10 mouse cellular contexts compared by ENCODE assay signal in genomic region chr10:34198061-34198460, GRCm38 (mm10). TPM values are rescaled to one million over a fixed set of nuclear protein-coding genes. Genes with fewer than 3 reads are reported as not detected.
DNase-seq lines count a peak whose midpoint lies in the region; ATAC-seq and TF ChIP-seq lines count a peak whose summit lies in the region.
"Had no signal": no experiment of that assay in that cellular context is flagged by ENCODE, and none has a peak within 500 bp of the region (broad histone marks: within the 10 kb centered on the region; RNA-seq: fewer than 3 reads in every experiment).

No protein-coding gene starts in this region.

- H3K9ac ChIP-seq in hindbrain, postnatal 0 days (replicated peaks; ENCODE audit: low read length) = no peak overlapping the region
- no peak overlapping the region for H3K9ac ChIP-seq in forebrain, embryonic 13.5 days
- H3K9ac ChIP-seq: embryonic facial prominence, embryonic 13.5 days; hindbrain, embryonic 14.5 days had no signal

- H3K27ac ChIP-seq in spleen, adult 2 months (ENCODE audit: insufficient read depth, low read length) = peak overlapping the region; percentile 50
- H3K27ac ChIP-seq in hindbrain, postnatal 0 days = no peak overlapping the region
- no peak overlapping the region for H3K27ac ChIP-seq in forebrain, embryonic 13.5 days
- H3K27ac ChIP-seq: embryonic facial prominence, embryonic 13.5 days; hindbrain, embryonic 14.5 days had no signal

- peak in 1 of 2 experiments; percentile 17 for DNase-seq in spleen, adult 2 months (ENCODE audit: low read depth in 1 of 2, low spot score in 2 of 2)
- no peak for DNase-seq in spleen, postnatal 14 days (ENCODE audit: low spot score in 2 of 2)
- peak; percentile 2 for DNase-seq in heart, postnatal 25 days (ENCODE audit: low spot score)
- DNase-seq in liver = peak; percentile 19
- peak; percentile 29 for DNase-seq in splenic B cell, adult 2 months (ENCODE audit: low read depth, low spot score)
- DNase-seq in hindbrain, postnatal 0 days (ENCODE audit: low spot score) = no peak
- DNase-seq in right cerebral cortex, postnatal 4 days = no peak

- no peaks in the 10 kb centered on the region for H3K9me3 ChIP-seq in hindbrain, postnatal 0 days (ENCODE audit: low read length)
- H3K9me3 ChIP-seq in forebrain, embryonic 13.5 days (replicated peaks) = no peaks in the 10 kb centered on the region
- H3K9me3 ChIP-seq: embryonic facial prominence, embryonic 13.5 days had no signal

- TF ChIP-seq CTCF in spleen, adult 2 months (IDR thresholded peaks at IDR 0.05; ENCODE audit: extremely low read depth, insufficient read depth, insufficient read length, insufficient replicate concordance) = no peak
- TF ChIP-seq CTCF in hindbrain, postnatal 0 days (IDR thresholded peaks at IDR 0.05; ENCODE audit: low read depth) = no peak

- intact Hi-C loops in heart, postnatal 25 days (cut with DNase I) = no loop called here

- H3K36me3 ChIP-seq in spleen, adult 2 months (ENCODE audit: control insufficient read depth, insufficient read depth, low read length) = no peaks in the 10 kb centered on the region
- no peaks in the 10 kb centered on the region for H3K36me3 ChIP-seq in splenic B cell, adult 2 months (ENCODE audit: control insufficient read depth, insufficient read depth, low read length, poor library complexity, severe bottlenecking)
- H3K36me3 ChIP-seq in hindbrain, postnatal 0 days (ENCODE audit: insufficient read depth, low read length) = no peaks in the 10 kb centered on the region
- no peaks in the 10 kb centered on the region for H3K36me3 ChIP-seq in forebrain, embryonic 13.5 days (ENCODE audit: poor library complexity, severe bottlenecking)
- H3K36me3 ChIP-seq: embryonic facial prominence, embryonic 13.5 days had no signal

- TF ChIP-seq POLR2A in spleen, adult 2 months (IDR thresholded peaks at IDR 0.05; ENCODE audit: low read depth, low read length) = no peak

- H3K27me3 ChIP-seq in spleen, adult 2 months (ENCODE audit: control insufficient read depth, insufficient read depth, low read length) = no peaks in the 10 kb centered on the region
- no peaks in the 10 kb centered on the region for H3K27me3 ChIP-seq in splenic B cell, adult 2 months (ENCODE audit: control insufficient read depth, insufficient read depth, low read length, poor library complexity, severe bottlenecking)
- H3K27me3 ChIP-seq in hindbrain, postnatal 0 days (ENCODE audit: insufficient read depth, low read length) = no peaks in the 10 kb centered on the region
- H3K27me3 ChIP-seq in forebrain, embryonic 13.5 days = no peaks in the 10 kb centered on the region
- H3K27me3 ChIP-seq: embryonic facial prominence, embryonic 13.5 days had no signal

- H3K4me3 ChIP-seq in spleen, adult 2 months (ENCODE audit: extremely low read depth, insufficient read depth, insufficient read length) = no peak overlapping the region
- no peak overlapping the region for H3K4me3 ChIP-seq in hindbrain, postnatal 0 days (ENCODE audit: low read length)
- no peak overlapping the region for H3K4me3 ChIP-seq in forebrain, embryonic 13.5 days
- H3K4me3 ChIP-seq: embryonic facial prominence, embryonic 13.5 days had no signal

- ATAC-seq in hindbrain, postnatal 0 days = no peak
- no peak for ATAC-seq in forebrain, embryonic 13.5 days

- no peak overlapping the region for H3K4me2 ChIP-seq in hindbrain, postnatal 0 days (ENCODE audit: low read depth, low read length)
- no peak overlapping the region for H3K4me2 ChIP-seq in forebrain, embryonic 13.5 days
- H3K4me2 ChIP-seq: embryonic facial prominence, embryonic 13.5 days; hindbrain, embryonic 14.5 days had no signal

- H3K4me1 ChIP-seq in spleen, adult 2 months (ENCODE audit: control insufficient read depth, insufficient read depth, insufficient read length) = peaks cover 13% of the 10 kb centered on the region; the same call in 1 of the 2 replicates
- H3K4me1 ChIP-seq in hindbrain, postnatal 0 days (ENCODE audit: insufficient read depth, low read length) = no peaks in the 10 kb centered on the region
- no peaks in the 10 kb centered on the region for H3K4me1 ChIP-seq in forebrain, embryonic 13.5 days

- WGBS in spleen, adult 2 months = 4% methylated on average over 3 of the region's 3 CpGs
- 60% methylated on average over 3 of the region's 3 CpGs for WGBS in hindbrain, postnatal 0 days
- WGBS in forebrain, embryonic 13.5 days = 59% methylated on average over 3 of the region's 3 CpGs

RNA-seq across cellular contexts. Expression of gene Dse, which starts 9.5 kb away (rescaled TPM):
- polyA plus RNA-seq in spleen, adult 2 months (2012; rRNA removed) = 12.0 and 12.9 TPM in 2 replicates
- 1 to 10 TPM; 5.7 to 5.8 TPM for total RNA-seq in heart, postnatal 25 days (2021)
- 21.0 and 24.0 TPM in 2 replicates for total RNA-seq in hindbrain, postnatal 0 days (2014; rRNA removed)
- polyA plus RNA-seq in hindbrain, postnatal 0 days (2015; fragmentation: Nextera tagmentation; extraction: Ambion mirVana) = 5.4 and 5.6 TPM in 2 replicates
- polyA plus RNA-seq in forebrain, embryonic 13.5 days (2015; fragmentation: Nextera tagmentation; extraction: Ambion mirVana) = 4.6 and 4.9 TPM in 2 replicates

Comparison
In these comparisons a context has a peak if more than half of its experiments do, and no peak if none do; other contexts are left out.
1. DNase-seq: peak in heart, postnatal 25 days (single experiment), liver (single experiment) and splenic B cell, adult 2 months (single experiment); none in spleen, postnatal 14 days (0 of 2), hindbrain, postnatal 0 days (single experiment) and right cerebral cortex, postnatal 4 days (single experiment).